30 mouse cellular contexts compared by ENCODE assay signal in genomic region chr9:26804321-26804720, GRCm38 (mm10). TPM values are rescaled to one million over a fixed set of nuclear protein-coding genes. Genes with fewer than 3 reads are reported as not detected.
DNase-seq lines count a peak whose midpoint lies in the region; ATAC-seq and TF ChIP-seq lines count a peak whose summit lies in the region.
"Had no signal": no experiment of that assay in that cellular context is flagged by ENCODE, and none has a peak within 500 bp of the region (broad histone marks: within the 10 kb centered on the region; RNA-seq: fewer than 3 reads in every experiment).

No protein-coding gene starts in this region.

- no peaks in the 10 kb centered on the region for H3K4me1 ChIP-seq in kidney, embryonic 14.5 days (ENCODE audit: control insufficient read depth, insufficient read depth, low read length)
- H3K4me1 ChIP-seq in thymus, adult 2 months (replicated peaks; ENCODE audit: control insufficient read depth, insufficient read depth, low read length), result no peaks in the 10 kb centered on the region

- no peak for TF ChIP-seq CTCF in thymus, adult 2 months (IDR thresholded peaks at IDR 0.05; ENCODE audit: borderline replicate concordance, control insufficient read depth, extremely low read depth, insufficient read depth, low read length, poor library complexity)

- DNase-seq in kidney, postnatal 10 days, result no peak
- DNase-seq in kidney, postnatal 14 days, result peak; percentile 23
- DNase-seq in kidney, adult 9 months, result no peak
- DNase-seq in Muller cell, postnatal 12 days (ENCODE audit: inconsistent ontology term), result peak; percentile 30
- peak; percentile 54 for DNase-seq in retina, embryonic 14.5 days (ENCODE audit: low spot score)
- DNase-seq in thymus, adult 2 months, result no peak
- DNase-seq: adrenal gland, adult 8-10 months; adrenal gland, postnatal 25 days; cerebellum, adult 11-12 months; cerebellum, adult 8-10 months; cerebellum, postnatal 10 days; cerebellum, postnatal 36 days; embryo, embryonic 11 days; gastrocnemius, postnatal 14 days; heart, adult 11 months had no signal

- no peak for ATAC-seq in kidney, embryonic 14.5 days (ENCODE audit: low FRiP score, low TSS enrichment)
- ATAC-seq: activated CD4-positive, CD25-positive, alpha-beta regulatory T cell, adult 4 months; CD4-positive, CD25-positive, alpha-beta regulatory T cell, adult 4 months; forebrain, embryonic 15.5 days; hindbrain, embryonic 16.5 days had no signal

- no peak overlapping the region; the same call in 1 of the 2 replicates for H3K4me3 ChIP-seq in kidney, embryonic 14.5 days (ENCODE audit: low read length)
- no peak overlapping the region for H3K4me3 ChIP-seq in thymus, adult 2 months (ENCODE audit: control insufficient read depth, insufficient read depth, low read length)
- H3K4me3 ChIP-seq: embryonic facial prominence, embryonic 10.5 days; embryonic facial prominence, embryonic 13.5 days; erythroblast, embryonic 14.5 days; forebrain, embryonic 12.5 days; forebrain, embryonic 15.5 days; hindbrain, embryonic 12.5 days had no signal

- H3K27me3 ChIP-seq in kidney, embryonic 14.5 days (ENCODE audit: control insufficient read depth, insufficient read depth, low read length), result no peaks in the 10 kb centered on the region
- H3K27me3 ChIP-seq in thymus, adult 2 months (ENCODE audit: control insufficient read depth, insufficient read depth, low read length), result no peaks in the 10 kb centered on the region
- H3K27me3 ChIP-seq: embryonic facial prominence, embryonic 13.5 days; forebrain, embryonic 12.5 days; forebrain, embryonic 15.5 days; hindbrain, embryonic 12.5 days had no signal

- H3K4me2 ChIP-seq in kidney, embryonic 14.5 days (replicated peaks; ENCODE audit: low read depth, low read length), result peak overlapping the region; percentile 83; the same call in 1 of the 2 replicates
- H3K4me2 ChIP-seq: embryonic facial prominence, embryonic 13.5 days; forebrain, embryonic 12.5 days; forebrain, embryonic 15.5 days; heart, embryonic 11.5 days; hindbrain, embryonic 12.5 days had no signal

- no peaks in the 10 kb centered on the region for H3K9me3 ChIP-seq in kidney, embryonic 14.5 days (ENCODE audit: control insufficient read depth, low read length)
- H3K9me3 ChIP-seq: embryonic facial prominence, embryonic 10.5 days; embryonic facial prominence, embryonic 13.5 days; forebrain, embryonic 12.5 days; forebrain, embryonic 15.5 days; hindbrain, embryonic 12.5 days had no signal

- no peaks in the 10 kb centered on the region for H3K36me3 ChIP-seq in kidney, embryonic 14.5 days (ENCODE audit: control insufficient read depth, insufficient read depth, low read length)
- H3K36me3 ChIP-seq in thymus, adult 2 months (ENCODE audit: control insufficient read depth, insufficient read depth, low read length), result no peaks in the 10 kb centered on the region
- H3K36me3 ChIP-seq: embryonic facial prominence, embryonic 10.5 days; embryonic facial prominence, embryonic 13.5 days; forebrain, embryonic 12.5 days; forebrain, embryonic 15.5 days; hindbrain, embryonic 12.5 days had no signal

- no peak for TF ChIP-seq POLR2A in thymus, adult 2 months (IDR thresholded peaks at IDR 0.05; ENCODE audit: control insufficient read depth, extremely low read depth, insufficient read depth, low read length, poor library complexity)

- H3K9ac ChIP-seq in kidney, embryonic 14.5 days (ENCODE audit: low read depth, low read length), result no peak overlapping the region
- H3K9ac ChIP-seq: embryonic facial prominence, embryonic 13.5 days; forebrain, embryonic 12.5 days; forebrain, embryonic 15.5 days; hindbrain, embryonic 12.5 days had no signal

- H3K27ac ChIP-seq in kidney, embryonic 14.5 days (ENCODE audit: low read depth, low read length), result no peak overlapping the region
- no peak overlapping the region for H3K27ac ChIP-seq in thymus, adult 2 months (ENCODE audit: control insufficient read depth, insufficient read depth, low read length)
- H3K27ac ChIP-seq: embryonic facial prominence, embryonic 10.5 days; embryonic facial prominence, embryonic 13.5 days; forebrain, embryonic 12.5 days; forebrain, embryonic 15.5 days; hindbrain, embryonic 12.5 days had no signal

RNA-seq across cellular contexts. Expression of gene Glb1l2, which starts 1.9 kb away (rescaled TPM):
- 23.9 and 36.7 TPM in 2 replicates for polyA plus RNA-seq in kidney, embryonic 14.5 days (2014; fragmentation: Nextera tagmentation; extraction: Ambion mirVana)
- polyA plus RNA-seq in thymus, adult 2 months (2012; rRNA removed), result 2.0 and 3.9 TPM in 2 replicates
- polyA plus RNA-seq: activated CD4-positive, CD25-positive, alpha-beta regulatory T cell, adult 4 months; C2C12; CD4-positive, CD25-positive, alpha-beta regulatory T cell, adult 4 months; erythroblast, embryonic 14.5 days had no signal

RNA-seq across cellular contexts. Expression of gene Glb1l3, which starts 56.4 kb away (rescaled TPM):
- not detected in 2 replicates for polyA plus RNA-seq in kidney, embryonic 14.5 days (2014; fragmentation: Nextera tagmentation; extraction: Ambion mirVana)
- not detected in 2 replicates for polyA plus RNA-seq in thymus, adult 2 months (2012; rRNA removed)
- polyA plus RNA-seq: activated CD4-positive, CD25-positive, alpha-beta regulatory T cell, adult 4 months; C2C12; CD4-positive, CD25-positive, alpha-beta regulatory T cell, adult 4 months; cortical plate, adult 2 months; embryonic facial prominence, embryonic 10.5 days; embryonic facial prominence, embryonic 13.5 days; erythroblast, embryonic 14.5 days; forebrain, embryonic 12.5 days; forebrain, embryonic 15.5 days; heart, embryonic 11.5 days; heart, embryonic 14.5 days; heart, postnatal 0 days; hindbrain, embryonic 12.5 days; hindbrain, embryonic 16.5 days had no signal

Comparison
In these comparisons a context has a peak if more than half of its experiments do, and no peak if none do; other contexts are left out.
1. DNase-seq: peak in kidney, postnatal 14 days (single experiment), Muller cell, postnatal 12 days (single experiment) and retina, embryonic 14.5 days (single experiment); none in kidney, postnatal 10 days (single experiment), kidney, adult 9 months (single experiment) and thymus, adult 2 months (single experiment).